Mouse (Mus musculus) kidney, postnatal 0 days (tissue): ENCODE data around the gene Zcchc10. TPM values are rescaled to one million over a fixed set of nuclear protein-coding genes. Genes with fewer than 3 reads are reported as not detected.
"Not testable (repeated sequence)": the region's sequence is repeated elsewhere in the genome, so short reads cannot be mapped to it uniquely, and the experiment has no call there.

Source experiments
- ATAC-seq: fragments of 200-750 bp; cut with Nextera tagmentation; replicated peaks from 2 replicates; pipeline ENCODE4 v1.8.0; 2017; ENCODE audit warnings: low read depth, moderate number of reproducible peaks, moderate TSS enrichment, moderate library complexity; ENCODE audit not compliant: low FRiP score
- DNase-seq: peaks from one replicate; pipeline ENCODE4 v3.0.0-alpha.2; 2016; ENCODE audit warnings: low spot score
- H3K27ac ChIP-seq: fragments of 300-500 bp; sonication (generic); 2 replicates; pipeline ENCODE4 v1.5.1; 2014; ENCODE audit warnings: mild to moderate bottlenecking
- H3K27me3 ChIP-seq: fragments of 300-500 bp; sonication (generic); 2 replicates; pipeline ENCODE4 v1.6.1; 2014; ENCODE audit warnings: low read length, mixed read lengths; ENCODE audit not compliant: insufficient read depth
- H3K36me3 ChIP-seq: fragments of 300-500 bp; sonication (generic); 2 replicates; pipeline ENCODE4 v1.6.1; 2014; ENCODE audit warnings: low read length, mixed read lengths; ENCODE audit not compliant: insufficient read depth
- H3K4me1 ChIP-seq: fragments of 300-500 bp; sonication (generic); replicated peaks from 2 replicates; pipeline ENCODE4 v1.6.1; 2014; ENCODE audit warnings: antibody characterized with exemption, low read length, mixed read lengths; ENCODE audit not compliant: insufficient read depth
- H3K4me2 ChIP-seq: fragments of 300-500 bp; sonication (generic); 2 replicates; pipeline ENCODE4 v1.6.1; 2014; ENCODE audit warnings: mild to moderate bottlenecking, low read length, moderate library complexity, mixed read lengths
- H3K4me3 ChIP-seq: fragments of 300-500 bp; sonication (generic); replicated peaks from 2 replicates; pipeline ENCODE4 v1.5.1; 2014; ENCODE audit warnings: low read depth, low read length
- H3K9ac ChIP-seq: fragments of 300-500 bp; sonication (generic); 2 replicates; pipeline ENCODE4 v1.6.1; 2014; ENCODE audit warnings: low read depth, low read length
- H3K9me3 ChIP-seq: fragments of 300-500 bp; sonication (generic); replicated peaks from 2 replicates; pipeline ENCODE4 v1.6.1; 2016; ENCODE audit warnings: low read length, inconsistent platforms, mixed read lengths
- CTCF ChIP-seq: IDR thresholded peaks from 2 replicates; pipeline ENCODE4 v1.5.1; 2016; ENCODE audit warnings: antibody characterized with exemption, low read depth, mild to moderate bottlenecking, moderate library complexity
- WGBS: fragments of 180-500 bp; shearing (Covaris S2); extraction: QIAGEN DNeasy Blood & Tissue Kit; methylation state at CpG from one replicate; pipeline ENCODE4 v1.1.7; 2014; 5-methylcytosine and 5-hydroxymethylcytosine counted together
- polyA plus RNA-seq: library from polyadenylated mRNA; unstranded; fragments of >200 nt; fragmentation: Nextera tagmentation; extraction: Ambion mirVana; gene quantifications from 2 replicates; pipeline ENCODE4 v1.2.1, GENCODE M21; 2015

Gene Zcchc10
- 21.1 and 25.3 TPM in 2 replicates for polyA plus RNA-seq

DNA sequence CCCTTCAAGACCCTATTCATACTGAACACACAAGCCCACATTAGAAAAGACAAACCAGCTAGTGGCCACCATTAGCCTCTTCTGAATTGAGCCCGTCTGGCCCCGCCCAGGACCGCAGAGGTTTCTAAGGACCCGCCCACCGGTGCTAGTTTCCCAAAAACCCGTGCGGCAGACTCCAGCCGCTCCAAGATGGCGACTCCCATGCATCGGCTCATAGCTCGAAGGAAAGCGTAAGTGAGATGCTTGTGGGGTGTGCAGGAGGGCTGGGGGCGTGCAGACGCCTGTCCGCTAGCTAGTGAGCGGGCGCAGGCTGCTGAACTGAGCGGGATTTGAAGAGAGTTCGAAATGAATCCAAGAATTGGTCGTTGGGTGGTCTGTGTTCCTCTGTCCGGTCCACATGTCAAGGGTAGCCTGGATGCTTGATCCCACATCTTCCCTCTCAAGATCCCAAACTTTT lies at the start of gene Zcchc10:
TSS of gene Zcchc10 (plus strand) at position 168 of the 457 bp plus-strand sequence.
- Histone ChIP-seq H3K27ac (peak within 1 kb of the TSS; percentile 68; the same call in 1 of the 2 replicates), H3K4me3 (peak within 1 kb of the TSS; percentile 82), H3K36me3 (peaks cover 16% of the 10 kb centered on the region), H3K9ac (peak within 1 kb of the TSS; percentile 77), H3K4me1 (peaks cover 4% of the 10 kb centered on the region; the same call in 1 of the 2 replicates), H3K4me2 (peak within 1 kb of the TSS; percentile 81), H3K27me3 (no peaks in the 10 kb centered on the region), H3K9me3 (no peaks in the 10 kb centered on the region)
- no peak for TF ChIP-seq CTCF
- peak; percentile 95 for DNase-seq
- WGBS = 1% methylated on average over 21 of the region's 21 CpGs
- ATAC-seq = peak; percentile 93

DNA sequence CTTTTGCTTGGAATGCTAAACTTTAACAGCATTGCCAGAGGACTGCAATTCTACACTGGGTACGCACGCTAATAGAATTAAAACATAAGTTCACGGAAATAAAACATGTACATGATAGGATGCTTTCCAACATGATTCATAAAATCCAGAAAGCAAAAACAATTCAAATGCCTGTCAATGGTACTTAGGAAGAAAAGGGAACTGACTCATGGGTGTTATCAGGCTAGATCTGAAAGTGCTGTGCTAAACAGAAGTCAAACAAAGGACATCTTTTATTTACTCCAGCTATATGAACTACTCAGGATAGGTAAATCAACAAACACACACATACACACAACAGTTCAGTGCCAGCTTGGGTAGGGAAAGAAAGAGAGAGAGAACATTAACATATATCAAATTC lies 49.1 kb upstream of the Zcchc10 start:
- no peak overlapping the region for H3K4me2 ChIP-seq
- no peaks in the 10 kb centered on the region for H3K4me1 ChIP-seq
- H3K27me3 ChIP-seq = no peaks in the 10 kb centered on the region
- no peak overlapping the region for H3K27ac ChIP-seq
- ATAC-seq (no peak), DNase-seq (no peak)
- WGBS = 89% methylated on average over 3 of the region's 3 CpGs
- peaks cover 45% of the 10 kb centered on the region for H3K36me3 ChIP-seq
- TF ChIP-seq CTCF = no peak
- H3K9ac ChIP-seq = no peak overlapping the region
- no peak overlapping the region for H3K4me3 ChIP-seq
- H3K9me3 ChIP-seq = no peaks in the 10 kb centered on the region

DNA sequence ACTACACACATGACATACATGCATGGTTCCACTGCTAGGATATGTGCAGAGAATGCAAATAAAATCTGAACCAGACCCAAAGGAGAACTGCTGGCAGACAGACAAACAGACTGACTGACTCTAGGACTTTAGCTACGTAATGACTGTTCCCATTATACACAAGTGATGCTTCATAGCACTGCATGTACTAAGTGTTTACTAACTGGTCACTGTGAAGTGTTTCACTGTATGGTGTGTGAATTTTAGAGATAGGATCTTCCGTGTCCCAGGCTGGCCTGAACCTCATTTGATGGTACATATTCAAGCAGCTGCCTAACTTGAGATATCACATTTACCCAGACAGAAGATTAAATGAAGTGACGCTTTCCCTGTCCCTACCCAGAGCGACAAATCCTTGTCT lies 46.1 kb upstream of the Zcchc10 start:
- H3K9ac ChIP-seq = no peak overlapping the region
- peaks cover 39% of the 10 kb centered on the region for H3K36me3 ChIP-seq
- no peak overlapping the region for H3K27ac ChIP-seq
- H3K4me1 ChIP-seq = no peaks in the 10 kb centered on the region
- H3K27me3 ChIP-seq = no peaks in the 10 kb centered on the region
- H3K4me2 ChIP-seq = no peak overlapping the region
- no peak for ATAC-seq
- H3K9me3 ChIP-seq = no peaks in the 10 kb centered on the region
- 87% methylated on average over 4 of the region's 4 CpGs for WGBS
- H3K4me3 ChIP-seq = no peak overlapping the region
- no peak for DNase-seq
- no peak for TF ChIP-seq CTCF

DNA sequence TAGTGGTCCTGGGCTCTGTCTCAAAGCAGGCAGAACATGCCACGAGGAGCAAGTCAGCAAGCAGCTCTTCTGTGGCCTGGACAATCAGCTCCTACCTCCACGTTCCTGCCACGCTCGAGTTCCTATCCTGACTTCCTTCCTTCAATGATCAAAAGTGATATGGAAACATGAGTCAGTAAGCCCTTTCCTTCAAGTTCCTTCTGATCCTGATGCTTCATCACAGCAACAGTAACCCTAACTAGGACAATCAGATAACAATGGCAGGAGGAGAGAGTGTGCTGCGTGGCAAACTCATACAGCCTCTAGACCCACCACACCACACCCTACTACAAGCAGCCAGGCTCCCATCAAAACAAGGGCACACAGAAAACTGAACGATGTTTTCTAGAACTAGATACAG lies 38.6 kb upstream of the Zcchc10 start:
- no peak for DNase-seq
- Histone ChIP-seq H3K4me1 (no peaks in the 10 kb centered on the region), H3K36me3 (peaks cover 60% of the 10 kb centered on the region), H3K27me3 (no peaks in the 10 kb centered on the region), H3K4me2 (no peak overlapping the region), H3K9me3 (no peaks in the 10 kb centered on the region), H3K27ac (no peak overlapping the region), H3K9ac (no peak overlapping the region), H3K4me3 (no peak overlapping the region)
- no peak for ATAC-seq
- WGBS = 57% methylated on average over 6 of the region's 6 CpGs
- TF ChIP-seq CTCF = no peak

DNA sequence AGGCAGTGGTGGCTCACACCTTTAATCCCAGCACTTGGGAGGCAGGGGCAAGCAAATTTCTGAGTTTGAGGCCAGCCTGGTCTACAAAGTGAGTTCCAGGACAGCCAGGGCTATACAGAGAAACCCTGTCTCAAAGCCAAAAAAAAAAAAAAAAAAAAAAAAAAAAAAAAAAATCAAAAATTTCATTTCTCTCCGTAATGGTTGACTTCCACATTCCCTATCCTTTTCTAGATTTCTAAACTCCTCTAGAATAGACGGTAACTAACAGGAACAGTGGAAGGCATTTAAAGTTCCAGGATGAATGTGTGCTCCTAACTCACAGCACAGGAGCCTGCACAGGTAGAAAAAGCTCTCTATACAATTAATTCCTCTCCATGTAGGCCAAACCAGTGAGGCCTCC lies 34.3 kb upstream of the Zcchc10 start:
- not testable (repeated sequence) for H3K9me3 ChIP-seq, H3K9ac ChIP-seq, H3K4me3 ChIP-seq, DNase-seq, H3K4me1 ChIP-seq, H3K27me3 ChIP-seq, ATAC-seq, H3K4me2 ChIP-seq, H3K27ac ChIP-seq
- peaks cover 32% of the 10 kb centered on the region for H3K36me3 ChIP-seq
- 94% methylated on average over 2 of the region's 2 CpGs for WGBS

DNA sequence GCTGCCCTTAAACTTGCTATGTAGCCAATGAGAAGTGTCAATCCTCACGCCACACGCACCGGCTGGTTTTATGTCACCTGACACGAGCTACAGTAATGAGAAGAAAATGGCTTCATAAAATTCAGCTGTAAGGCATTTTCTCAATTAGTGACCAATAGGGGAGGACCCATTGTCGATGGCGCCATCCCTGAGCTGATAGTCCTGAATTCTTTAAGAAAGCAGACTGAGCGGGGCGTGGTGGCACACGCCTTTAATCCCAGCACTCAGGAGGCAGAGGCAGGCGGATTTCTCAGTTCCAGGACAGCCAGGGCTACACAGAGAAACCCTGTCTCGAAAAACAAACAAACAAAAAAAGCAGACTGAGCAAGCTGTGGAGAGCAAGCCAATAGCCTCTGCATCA lies 33.6 kb upstream of the Zcchc10 start:
- WGBS = 91% methylated on average over 11 of the region's 11 CpGs
- Histone ChIP-seq H3K9me3 (no peaks in the 10 kb centered on the region), H3K4me2 (no peak overlapping the region), H3K4me3 (no peak overlapping the region), H3K27ac (no peak overlapping the region), H3K27me3 (no peaks in the 10 kb centered on the region), H3K4me1 (no peaks in the 10 kb centered on the region; the same call in 1 of the 2 replicates), H3K9ac (no peak overlapping the region), H3K36me3 (peaks cover 27% of the 10 kb centered on the region)
- DNase-seq (no peak), ATAC-seq (no peak)
- TF ChIP-seq CTCF = no peak

DNA sequence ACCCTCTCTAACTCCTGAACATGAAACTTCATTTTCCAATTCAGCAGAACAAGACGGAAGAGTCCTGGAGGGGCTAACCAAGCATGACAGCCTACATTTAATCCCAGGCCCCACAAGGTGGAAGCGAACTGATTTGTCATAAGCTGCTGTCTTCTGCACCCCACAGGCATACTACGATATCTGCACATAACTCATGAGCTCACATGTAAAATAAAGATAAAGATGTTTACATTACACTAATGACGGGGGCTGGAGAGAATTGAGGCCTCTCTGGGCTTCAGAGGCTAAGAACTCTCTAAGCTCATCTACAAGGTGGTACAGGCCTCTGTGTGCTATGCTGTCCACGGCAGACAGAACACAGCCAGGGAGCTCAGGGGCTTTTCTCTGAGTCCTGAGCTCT lies 30.0 kb upstream of the Zcchc10 start:
- TF ChIP-seq CTCF = no peak
- H3K4me3 ChIP-seq = no peak overlapping the region
- H3K4me1 ChIP-seq = peaks cover 7% of the 10 kb centered on the region; the same call in 1 of the 2 replicates
- no peaks in the 10 kb centered on the region for H3K9me3 ChIP-seq
- H3K36me3 ChIP-seq = 0 out of 2 replicates have a peak, but pooled peaks cover 2% of the 10 kb centered on the region
- no peaks in the 10 kb centered on the region for H3K27me3 ChIP-seq
- no peak overlapping the region for H3K27ac ChIP-seq
- H3K4me2 ChIP-seq = no peak overlapping the region
- ATAC-seq = no peak
- H3K9ac ChIP-seq = no peak overlapping the region
- WGBS = 65% methylated on average over 5 of the region's 5 CpGs
- no peak for DNase-seq
